Mouse (Mus musculus): Measurements from ENCODE around the gene Afap1. TPM values are rescaled to one million over a fixed set of nuclear protein-coding genes. Genes with fewer than 3 reads are reported as not detected.

Gene Afap1
- polyA plus RNA-seq, 1 experiment from 2014 or later = 20.8 TPM

GRCm38 (mm10) chr5:35971841-35972578 lies 78.9 kb downstream of the Afap1 start:
- H3K4me2 ChIP-seq (ENCODE audit: low read depth, low read length) = no peak overlapping the region
- WGBS = 57% methylated on average over 10 of the region's 10 CpGs
- no peaks in the 10 kb centered on the region for H3K27me3 ChIP-seq (ENCODE audit: control insufficient read depth, insufficient read depth, low read depth, low read length)
- H3K9ac ChIP-seq (ENCODE audit: low read length) = no peak overlapping the region
- ATAC-seq (ENCODE audit: low read depth) = no peak
- no peaks in the 10 kb centered on the region for H3K9me3 ChIP-seq (ENCODE audit: control insufficient read depth, low read length)
- H3K36me3 ChIP-seq (ENCODE audit: control insufficient read depth, insufficient read depth, low read length) = peaks cover 9% of the 10 kb centered on the region
- peaks cover 26% of the 10 kb centered on the region for H3K4me1 ChIP-seq (replicated peaks; ENCODE audit: control insufficient read depth, insufficient read depth, low read length)
- no peak overlapping the region for H3K4me3 ChIP-seq (ENCODE audit: low read length)
- no peak overlapping the region for H3K27ac ChIP-seq (ENCODE audit: low read length)

- no peak overlapping the region for H3K4me2 ChIP-seq (ENCODE audit: low read depth, low read length)
- H3K36me3 ChIP-seq (ENCODE audit: control insufficient read depth, insufficient read depth, low read length) = peaks cover 16% of the 10 kb centered on the region
- H3K9me3 ChIP-seq (ENCODE audit: control insufficient read depth, low read length) = no peaks in the 10 kb centered on the region
- H3K9ac ChIP-seq (ENCODE audit: low read length) = no peak overlapping the region
- H3K27ac ChIP-seq (ENCODE audit: low read length) = no peak overlapping the region
- 47% methylated on average over 7 of the region's 7 CpGs for WGBS
- H3K27me3 ChIP-seq (ENCODE audit: control insufficient read depth, insufficient read depth, low read depth, low read length) = no peaks in the 10 kb centered on the region
- H3K4me1 ChIP-seq (replicated peaks; ENCODE audit: control insufficient read depth, insufficient read depth, low read length) = peaks cover 26% of the 10 kb centered on the region
- no peak for ATAC-seq (ENCODE audit: low read depth)
- H3K4me3 ChIP-seq (ENCODE audit: low read length) = no peak overlapping the region
These were observed 79.6 kb downstream of the Afap1 start for GRCm38 (mm10) chr5:35972739-35973138.

DNA sequence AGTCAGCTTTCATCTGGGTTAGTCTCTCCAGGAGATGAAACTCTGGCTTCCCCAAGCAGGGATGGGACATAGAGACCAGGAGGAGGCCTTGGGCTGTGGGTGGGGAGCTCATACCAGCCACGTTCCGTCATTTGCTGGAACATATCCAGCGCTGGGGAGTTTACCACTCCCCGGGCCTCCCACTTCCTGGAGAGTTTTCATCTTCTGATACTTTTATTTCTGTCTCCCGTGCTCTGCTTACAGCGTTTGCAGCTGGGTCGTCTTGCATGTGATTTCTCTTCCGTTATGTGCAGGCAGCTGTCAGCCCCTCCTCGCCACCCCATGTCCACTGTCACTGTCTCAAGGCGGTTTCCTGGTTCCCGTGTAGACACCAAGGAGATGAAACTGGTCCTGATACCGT lies 80.7 kb downstream of the Afap1 start:
- Histone ChIP-seq H3K4me2 (ENCODE audit: low read depth, low read length) (peak overlapping the region; percentile 24), H3K27me3 (ENCODE audit: control insufficient read depth, insufficient read depth, low read depth, low read length) (no peaks in the 10 kb centered on the region), H3K27ac (ENCODE audit: low read length) (peak overlapping the region; percentile 26), H3K4me3 (ENCODE audit: low read length) (no peak overlapping the region), H3K9ac (ENCODE audit: low read length) (no peak overlapping the region), H3K36me3 (ENCODE audit: control insufficient read depth, insufficient read depth, low read length) (peaks cover 21% of the 10 kb centered on the region), H3K9me3 (ENCODE audit: control insufficient read depth, low read length) (no peaks in the 10 kb centered on the region), H3K4me1 (replicated peaks; ENCODE audit: control insufficient read depth, insufficient read depth, low read length) (peaks cover 26% of the 10 kb centered on the region)
- ATAC-seq (ENCODE audit: low read depth) = peak; percentile 87
- WGBS = 21% methylated on average over 12 of the region's 12 CpGs

- no peaks in the 10 kb centered on the region for H3K27me3 ChIP-seq (ENCODE audit: control insufficient read depth, insufficient read depth, low read depth, low read length)
- H3K27ac ChIP-seq (ENCODE audit: low read length) = peak overlapping the region; percentile 26
- H3K4me3 ChIP-seq (ENCODE audit: low read length) = no peak overlapping the region
- H3K36me3 ChIP-seq (ENCODE audit: control insufficient read depth, insufficient read depth, low read length) = peaks cover 24% of the 10 kb centered on the region
- no peaks in the 10 kb centered on the region for H3K9me3 ChIP-seq (ENCODE audit: control insufficient read depth, low read length)
- no peak overlapping the region for H3K9ac ChIP-seq (ENCODE audit: low read length)
- H3K4me2 ChIP-seq (ENCODE audit: low read depth, low read length) = peak overlapping the region; percentile 24; the same call in 1 of the 2 replicates
- H3K4me1 ChIP-seq (replicated peaks; ENCODE audit: control insufficient read depth, insufficient read depth, low read length) = peaks cover 26% of the 10 kb centered on the region
- ATAC-seq (ENCODE audit: low read depth) = no peak
- 60% methylated on average over 15 of the region's 15 CpGs for WGBS
These were observed 81.1 kb downstream of the Afap1 start for GRCm38 (mm10) chr5:35974265-35974664.

GRCm38 (mm10) chr5:35975681-35976080 lies 82.6 kb downstream of the Afap1 start:
- Histone ChIP-seq H3K4me2 (ENCODE audit: low read depth, low read length) (no peak overlapping the region), H3K9me3 (ENCODE audit: control insufficient read depth, low read length) (no peaks in the 10 kb centered on the region), H3K27me3 (ENCODE audit: control insufficient read depth, insufficient read depth, low read depth, low read length) (no peaks in the 10 kb centered on the region), H3K4me3 (ENCODE audit: low read length) (no peak overlapping the region), H3K36me3 (ENCODE audit: control insufficient read depth, insufficient read depth, low read length) (peaks cover 25% of the 10 kb centered on the region), H3K9ac (ENCODE audit: low read length) (no peak overlapping the region), H3K4me1 (replicated peaks; ENCODE audit: control insufficient read depth, insufficient read depth, low read length) (peaks cover 22% of the 10 kb centered on the region), H3K27ac (ENCODE audit: low read length) (no peak overlapping the region)
- 11% methylated on average over 5 of the region's 5 CpGs for WGBS
- peak; percentile 51; the same call in 1 of the 2 replicates for ATAC-seq (ENCODE audit: low read depth)

- no peaks in the 10 kb centered on the region for H3K9me3 ChIP-seq (ENCODE audit: control insufficient read depth, low read length)
- H3K9ac ChIP-seq (ENCODE audit: low read length) = no peak overlapping the region
- ATAC-seq (ENCODE audit: low read depth) = no peak
- no peak overlapping the region for H3K27ac ChIP-seq (ENCODE audit: low read length)
- H3K4me1 ChIP-seq (replicated peaks; ENCODE audit: control insufficient read depth, insufficient read depth, low read length) = no peaks in the 10 kb centered on the region
- no peaks in the 10 kb centered on the region for H3K27me3 ChIP-seq (ENCODE audit: control insufficient read depth, insufficient read depth, low read depth, low read length)
- WGBS = 81% methylated on average over 5 of the region's 5 CpGs
- H3K4me3 ChIP-seq (ENCODE audit: low read length) = no peak overlapping the region
- H3K36me3 ChIP-seq (ENCODE audit: control insufficient read depth, insufficient read depth, low read length) = peaks cover 30% of the 10 kb centered on the region
- no peak overlapping the region for H3K4me2 ChIP-seq (ENCODE audit: low read depth, low read length)
These were observed 87.4 kb downstream of the Afap1 start for GRCm38 (mm10) chr5:35980542-35980941.

DNA sequence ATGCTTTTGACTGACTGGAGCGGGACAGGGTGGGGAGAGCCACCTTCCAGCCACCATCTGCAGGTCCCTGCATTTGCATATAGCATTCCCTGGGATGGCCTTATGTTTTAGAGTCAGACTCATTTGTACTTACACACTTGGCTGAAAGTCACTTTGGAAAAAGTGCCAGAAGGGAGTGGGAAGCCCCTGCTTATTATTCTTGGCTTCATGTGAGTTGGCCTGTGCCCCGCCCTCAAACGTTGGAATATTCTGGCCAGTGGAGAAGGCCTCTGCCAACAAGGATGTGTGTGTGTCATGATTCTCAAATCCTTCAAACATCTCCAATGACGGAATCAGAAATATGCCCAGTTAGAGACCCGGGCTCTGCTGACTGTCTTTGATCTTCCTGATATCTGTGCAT lies 88.2 kb downstream of the Afap1 start:
- no peaks in the 10 kb centered on the region for H3K9me3 ChIP-seq (ENCODE audit: control insufficient read depth, low read length)
- no peak overlapping the region for H3K9ac ChIP-seq (ENCODE audit: low read length)
- no peaks in the 10 kb centered on the region for H3K27me3 ChIP-seq (ENCODE audit: control insufficient read depth, insufficient read depth, low read depth, low read length)
- H3K36me3 ChIP-seq (ENCODE audit: control insufficient read depth, insufficient read depth, low read length) = peaks cover 28% of the 10 kb centered on the region
- no peaks in the 10 kb centered on the region for H3K4me1 ChIP-seq (replicated peaks; ENCODE audit: control insufficient read depth, insufficient read depth, low read length)
- H3K27ac ChIP-seq (ENCODE audit: low read length) = no peak overlapping the region
- 64% methylated on average over 5 of the region's 5 CpGs for WGBS
- no peak overlapping the region for H3K4me3 ChIP-seq (ENCODE audit: low read length)
- ATAC-seq (ENCODE audit: low read depth) = peak; percentile 18
- no peak overlapping the region for H3K4me2 ChIP-seq (ENCODE audit: low read depth, low read length)

- WGBS = 44% methylated on average over 4 of the region's 4 CpGs
- Histone ChIP-seq H3K4me1 (replicated peaks; ENCODE audit: control insufficient read depth, insufficient read depth, low read length) (no peaks in the 10 kb centered on the region), H3K27me3 (ENCODE audit: control insufficient read depth, insufficient read depth, low read depth, low read length) (no peaks in the 10 kb centered on the region), H3K36me3 (ENCODE audit: control insufficient read depth, insufficient read depth, low read length) (peaks cover 22% of the 10 kb centered on the region), H3K9ac (ENCODE audit: low read length) (no peak overlapping the region), H3K9me3 (ENCODE audit: control insufficient read depth, low read length) (no peaks in the 10 kb centered on the region), H3K4me2 (ENCODE audit: low read depth, low read length) (no peak overlapping the region), H3K4me3 (ENCODE audit: low read length) (no peak overlapping the region), H3K27ac (ENCODE audit: low read length) (no peak overlapping the region)
- peak; percentile 56; the same call in 1 of the 2 replicates for ATAC-seq (ENCODE audit: low read depth)
These were observed 88.9 kb downstream of the Afap1 start for GRCm38 (mm10) chr5:35981976-35982375.

DNA sequence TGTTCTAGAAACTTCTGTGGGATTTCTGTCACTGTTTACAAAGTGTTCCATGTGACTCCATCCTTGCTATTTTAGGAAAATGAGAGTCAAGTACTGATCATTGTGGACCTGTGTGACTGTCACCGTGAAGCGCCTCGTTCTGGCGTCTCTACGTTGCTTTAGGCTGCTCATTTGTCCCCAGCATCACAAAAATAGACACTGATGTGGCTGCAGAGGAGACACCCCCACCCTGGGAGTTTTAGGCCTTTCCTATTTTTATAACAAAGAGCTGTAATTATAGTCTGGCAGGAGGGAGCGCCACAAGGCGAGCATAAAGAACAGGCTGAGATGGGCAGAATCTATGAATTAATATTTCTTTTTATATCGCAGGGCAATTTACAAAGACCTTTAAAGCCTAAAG lies 92.5 kb downstream of the Afap1 start:
- no peaks in the 10 kb centered on the region for H3K4me1 ChIP-seq (replicated peaks; ENCODE audit: control insufficient read depth, insufficient read depth, low read length)
- ATAC-seq (ENCODE audit: low read depth) = no peak
- H3K27me3 ChIP-seq (ENCODE audit: control insufficient read depth, insufficient read depth, low read depth, low read length) = no peaks in the 10 kb centered on the region
- H3K9me3 ChIP-seq (ENCODE audit: control insufficient read depth, low read length) = no peaks in the 10 kb centered on the region
- no peak overlapping the region for H3K27ac ChIP-seq (ENCODE audit: low read length)
- peaks cover 31% of the 10 kb centered on the region for H3K36me3 ChIP-seq (ENCODE audit: control insufficient read depth, insufficient read depth, low read length)
- H3K4me3 ChIP-seq (ENCODE audit: low read length) = no peak overlapping the region
- WGBS = 82% methylated on average over 8 of the region's 8 CpGs
- no peak overlapping the region for H3K9ac ChIP-seq (ENCODE audit: low read length)
- H3K4me2 ChIP-seq (ENCODE audit: low read depth, low read length) = no peak overlapping the region
